Mouse (Mus musculus) splenic B cell, adult 2 months (primary cell): ENCODE data around the gene Vps45.

Experiments used
- DNase-seq: peaks from one replicate; pipeline ENCODE4 v3.0.0-alpha.2; 2011; ENCODE audit warnings: low read depth, low spot score
- H3K27me3 ChIP-seq: 2 replicates; pipeline ENCODE4 v1.6.1; 2012; ENCODE audit warnings: mild to moderate bottlenecking, low read length, moderate library complexity, mixed read lengths; ENCODE audit not compliant: control insufficient read depth, poor library complexity, insufficient read depth, severe bottlenecking
- H3K36me3 ChIP-seq: 2 replicates; pipeline ENCODE4 v1.6.1; 2012; ENCODE audit warnings: mild to moderate bottlenecking, low read length, moderate library complexity, mixed read lengths; ENCODE audit not compliant: control insufficient read depth, poor library complexity, insufficient read depth, severe bottlenecking

Vps45 gene

GRCm38 (mm10) chr3:96087219-96087618, 29.0 kb upstream of the Vps45 start:
- Histone ChIP-seq H3K27me3 (no peaks in the 10 kb centered on the region), H3K36me3 (no peaks in the 10 kb centered on the region)
- DNase-seq = no peak

DNA sequence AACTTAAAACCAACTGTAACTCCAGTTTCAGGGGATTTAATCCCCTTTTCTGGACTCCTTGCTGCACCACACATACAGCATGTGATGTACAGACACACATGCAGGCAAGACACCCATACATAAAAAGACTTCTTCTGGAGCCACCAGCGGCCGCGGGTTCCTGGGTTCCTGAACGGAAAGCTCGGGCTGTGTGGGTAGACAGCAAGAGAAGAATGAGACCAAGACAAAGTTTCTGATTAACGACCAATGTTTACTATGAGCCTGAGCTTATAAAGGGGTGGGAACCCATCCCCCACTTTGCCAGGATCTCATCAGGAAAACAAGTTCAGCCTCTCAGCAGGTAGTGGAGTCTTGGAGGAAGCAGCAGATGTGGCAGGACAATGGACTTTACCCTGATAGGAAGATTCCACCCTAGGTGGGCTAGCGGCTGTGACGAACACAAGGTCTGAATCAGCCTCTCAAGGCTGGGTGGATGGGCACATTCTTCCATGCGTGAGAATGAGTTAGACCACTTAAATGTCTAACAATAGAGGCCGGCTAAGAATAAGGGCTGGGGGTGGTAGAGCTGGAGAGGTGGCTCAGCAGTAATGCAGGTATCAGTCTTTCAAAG, 26.0 kb upstream of the Vps45 start:
- Histone ChIP-seq H3K27me3 (no peaks in the 10 kb centered on the region), H3K36me3 (no peaks in the 10 kb centered on the region)
- no peak for DNase-seq

GRCm38 (mm10) chr3:96082714-96083508, 24.6 kb upstream of the Vps45 start:
- Histone ChIP-seq H3K36me3 (no peaks in the 10 kb centered on the region), H3K27me3 (no peaks in the 10 kb centered on the region)
- DNase-seq = no peak

GRCm38 (mm10) chr3:96082100-96082499, 23.8 kb upstream of the Vps45 start:
- no peak for DNase-seq
- Histone ChIP-seq H3K27me3 (no peaks in the 10 kb centered on the region), H3K36me3 (no peaks in the 10 kb centered on the region)

DNA sequence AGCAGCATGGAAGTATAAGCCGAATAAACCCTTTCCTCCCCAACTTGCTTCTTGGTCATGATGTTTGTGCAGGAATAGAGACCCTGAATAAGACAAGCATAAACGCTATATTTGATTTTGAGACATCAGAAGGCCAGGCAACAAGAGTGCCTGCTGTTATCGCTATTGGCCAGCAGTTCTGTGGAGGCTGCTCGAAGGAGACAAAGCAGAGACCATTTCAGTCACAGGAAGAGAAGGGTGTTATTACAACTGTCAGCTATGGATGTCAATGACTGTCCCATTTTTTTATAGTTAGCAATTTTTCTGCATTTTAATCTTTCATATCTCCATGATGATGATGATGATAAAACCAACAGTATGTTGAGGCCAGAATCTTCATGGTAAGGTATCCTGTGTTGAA, 23.4 kb upstream of the Vps45 start:
- Histone ChIP-seq H3K27me3 (no peaks in the 10 kb centered on the region), H3K36me3 (no peaks in the 10 kb centered on the region)
- DNase-seq = no peak

GRCm38 (mm10) chr3:96081006-96081405, 22.7 kb upstream of the Vps45 start:
- peak; percentile 73 for DNase-seq
- no peaks in the 10 kb centered on the region for H3K36me3 ChIP-seq
- H3K27me3 ChIP-seq = no peaks in the 10 kb centered on the region

DNA sequence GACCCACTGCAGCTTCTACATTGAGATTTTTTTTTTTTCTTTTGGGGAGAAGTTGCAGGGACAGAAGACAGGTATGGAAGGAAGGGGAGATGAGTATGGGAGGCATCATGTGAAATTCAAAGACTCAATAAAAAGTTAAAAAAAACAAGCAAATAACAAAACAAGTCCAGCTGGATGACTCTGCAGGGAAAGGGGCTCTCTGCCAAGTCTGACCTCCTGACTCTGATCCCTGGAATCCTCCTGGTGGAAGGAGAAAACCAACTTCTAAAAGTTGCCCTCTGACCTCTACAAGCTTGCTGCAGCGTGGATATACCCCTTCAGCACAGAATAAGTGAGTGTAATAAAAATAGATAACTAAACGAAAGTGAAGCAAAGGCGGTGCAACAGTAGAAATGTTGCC, 20.4 kb upstream of the Vps45 start:
- no peaks in the 10 kb centered on the region for H3K36me3 ChIP-seq
- no peak for DNase-seq
- no peaks in the 10 kb centered on the region for H3K27me3 ChIP-seq

DNA sequence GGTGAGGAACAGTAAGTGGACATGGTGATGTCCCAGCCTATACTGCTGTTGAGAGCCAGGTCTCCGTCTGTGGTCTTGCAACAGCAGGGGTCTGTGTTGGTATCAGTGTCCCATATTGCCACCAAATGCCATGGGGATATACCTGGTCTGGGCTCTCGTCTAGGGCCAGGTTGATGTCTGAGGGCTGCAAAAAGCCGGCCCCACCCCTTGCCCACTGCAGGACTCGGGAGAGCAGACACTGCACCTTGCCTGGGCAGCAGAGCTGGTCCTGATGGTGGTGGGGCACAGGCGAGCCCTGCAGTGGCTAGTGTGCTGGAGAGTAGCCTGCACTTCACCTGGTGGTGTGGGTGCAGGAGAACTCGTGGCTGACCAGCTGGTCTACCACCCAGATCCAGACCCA, 19.8 kb upstream of the Vps45 start:
- H3K36me3 ChIP-seq = no peaks in the 10 kb centered on the region
- no peaks in the 10 kb centered on the region for H3K27me3 ChIP-seq
- no peak for DNase-seq

GRCm38 (mm10) chr3:96072921-96073486, 14.7 kb upstream of the Vps45 start:
- no peak for DNase-seq

DNA sequence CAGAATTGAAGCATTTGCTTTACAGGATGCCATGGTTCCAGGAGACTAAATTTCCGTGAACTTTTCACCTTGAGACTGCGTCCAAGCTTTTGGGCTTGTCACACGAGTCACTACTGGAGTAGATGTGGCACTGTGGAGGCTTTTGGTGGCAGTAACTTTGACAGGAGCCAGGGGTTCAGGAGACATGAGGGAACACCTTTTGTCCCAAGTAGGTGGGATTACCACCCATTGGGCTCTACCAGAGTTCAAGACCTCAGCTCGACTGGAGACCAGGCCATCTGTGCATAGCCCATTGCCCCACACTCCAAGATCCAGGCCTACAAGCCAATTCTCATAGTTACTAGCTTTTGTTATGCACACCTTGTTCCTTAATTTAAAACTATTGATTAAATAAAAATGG, 12.0 kb upstream of the Vps45 start:
- Histone ChIP-seq H3K36me3 (no peaks in the 10 kb centered on the region), H3K27me3 (no peaks in the 10 kb centered on the region)
- no peak for DNase-seq

More at GRCm38 (mm10) chr3:96072921-96073486, 14.7 kb upstream of the Vps45 start:
- Histone ChIP-seq H3K36me3 (no peaks in the 10 kb centered on the region), H3K27me3 (no peaks in the 10 kb centered on the region)

- peak; percentile 13 for DNase-seq
- Histone ChIP-seq H3K36me3 (no peaks in the 10 kb centered on the region), H3K27me3 (no peaks in the 10 kb centered on the region)
Measured at GRCm38 (mm10) chr3:96069542-96069941, 11.3 kb upstream of the Vps45 start.

- no peaks in the 10 kb centered on the region for H3K36me3 ChIP-seq
- DNase-seq = no peak
- no peaks in the 10 kb centered on the region for H3K27me3 ChIP-seq
Measured at GRCm38 (mm10) chr3:96069046-96069445, 10.8 kb upstream of the Vps45 start.

- Histone ChIP-seq H3K27me3 (no peaks in the 10 kb centered on the region), H3K36me3 (no peaks in the 10 kb centered on the region)
- no peak for DNase-seq
Measured at GRCm38 (mm10) chr3:96066741-96067140, 8.5 kb upstream of the Vps45 start.

- DNase-seq = peak; percentile 70
- no peaks in the 10 kb centered on the region for H3K27me3 ChIP-seq
- no peaks in the 10 kb centered on the region for H3K36me3 ChIP-seq
Measured at GRCm38 (mm10) chr3:96065754-96066375, 7.6 kb upstream of the Vps45 start.

DNA sequence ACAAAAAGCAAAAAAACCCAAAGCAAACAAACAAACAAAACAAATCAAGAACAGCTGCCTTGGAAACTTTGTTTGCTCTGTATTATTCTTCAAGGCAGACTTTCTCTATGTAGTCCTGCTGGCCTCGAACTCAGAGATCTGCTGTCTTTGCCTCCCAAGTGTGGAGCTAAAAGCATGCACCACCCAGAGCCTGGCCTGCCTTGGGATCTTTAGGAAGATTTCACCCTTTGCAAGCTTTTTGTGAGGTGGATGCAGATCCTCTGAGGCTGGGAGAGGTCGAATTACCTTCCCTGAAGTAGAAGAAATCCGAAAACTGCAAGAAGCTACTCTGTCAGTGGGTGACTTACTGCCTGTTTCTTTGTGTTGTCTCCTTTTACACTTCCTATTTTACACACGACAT, 6.9 kb upstream of the Vps45 start:
- Histone ChIP-seq H3K36me3 (no peaks in the 10 kb centered on the region), H3K27me3 (no peaks in the 10 kb centered on the region)
- DNase-seq = no peak
